Mouse (Mus musculus): Measurements from ENCODE around the gene Nrd1. TPM values are rescaled to one million over a fixed set of nuclear protein-coding genes. Genes with fewer than 3 reads are reported as not detected.

The Nrd1 gene
- polyA plus RNA-seq, 1 experiment = 150 TPM

DNA sequence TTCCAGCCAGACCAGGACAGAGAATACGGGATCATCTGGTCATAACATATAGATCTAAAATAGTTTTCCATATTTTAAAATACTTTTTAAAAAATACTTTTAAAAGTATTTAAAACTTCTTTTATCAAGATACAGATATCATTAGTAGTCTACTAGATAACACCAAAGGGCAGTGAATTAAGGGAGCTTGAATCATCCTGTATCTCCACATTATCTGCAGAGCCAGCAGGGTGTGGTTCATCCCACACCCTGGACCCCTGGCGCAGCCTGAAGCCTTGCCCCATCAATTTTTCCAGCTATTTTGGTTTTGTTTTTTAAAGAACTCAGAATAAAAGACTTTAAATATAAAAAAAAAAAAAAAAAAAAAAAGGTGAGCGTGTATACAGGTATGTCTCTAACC is 98.4 kb downstream of the Nrd1 start:
- H3K27me3 ChIP-seq (ENCODE audit: control insufficient read depth, insufficient read depth, low read length) = no peaks in the 10 kb centered on the region
- DNase-seq = no peak
- TF ChIP-seq POLR2A (IDR thresholded peaks at IDR 0.05; ENCODE audit: borderline replicate concordance, insufficient read depth, low read length) (no peak), CTCF (IDR thresholded peaks at IDR 0.05; ENCODE audit: borderline replicate concordance, insufficient read depth, low read depth, low read length) (no peak)
- H3K4me3 ChIP-seq (replicated peaks; ENCODE audit: insufficient read depth, low read depth, low read length) = no peak overlapping the region
- H3K27ac ChIP-seq (ENCODE audit: insufficient read depth, low read length) = no peak overlapping the region
- H3K4me1 ChIP-seq (ENCODE audit: control insufficient read depth, insufficient read depth, low read length) = no peaks in the 10 kb centered on the region
- 95% methylated on average over 3 of the region's 3 CpGs for WGBS

DNA sequence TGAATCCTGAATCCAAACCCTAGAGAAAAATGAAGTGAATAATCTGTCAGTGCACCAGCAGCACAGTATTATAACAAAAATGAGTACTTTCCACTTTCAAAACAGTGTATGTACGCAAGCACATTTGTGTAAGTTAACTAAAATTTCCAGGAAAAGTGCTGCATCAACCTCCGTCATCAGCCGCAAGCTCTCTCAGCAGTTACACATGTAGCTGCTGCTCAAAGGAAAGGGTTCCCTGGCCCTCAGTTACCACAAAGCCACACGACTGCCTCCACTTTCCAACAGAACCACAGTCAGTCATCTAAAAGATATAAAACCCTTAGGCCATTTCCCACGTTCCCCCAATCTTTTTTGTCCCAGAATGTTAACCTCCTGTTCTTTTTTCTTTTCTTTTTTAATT is 102.1 kb downstream of the Nrd1 start:
- H3K4me1 ChIP-seq (ENCODE audit: control insufficient read depth, insufficient read depth, low read length) = no peaks in the 10 kb centered on the region; the same call in 1 of the 2 replicates
- no peak overlapping the region for H3K27ac ChIP-seq (ENCODE audit: insufficient read depth, low read length)
- 94% methylated on average over 5 of the region's 5 CpGs for WGBS
- DNase-seq = no peak
- no peaks in the 10 kb centered on the region for H3K27me3 ChIP-seq (ENCODE audit: control insufficient read depth, insufficient read depth, low read length)
- no peak for TF ChIP-seq POLR2A (IDR thresholded peaks at IDR 0.05; ENCODE audit: borderline replicate concordance, insufficient read depth, low read length)
- TF ChIP-seq CTCF (IDR thresholded peaks at IDR 0.05; ENCODE audit: borderline replicate concordance, insufficient read depth, low read depth, low read length) = no peak
- no peak overlapping the region for H3K4me3 ChIP-seq (replicated peaks; ENCODE audit: insufficient read depth, low read depth, low read length)

DNA sequence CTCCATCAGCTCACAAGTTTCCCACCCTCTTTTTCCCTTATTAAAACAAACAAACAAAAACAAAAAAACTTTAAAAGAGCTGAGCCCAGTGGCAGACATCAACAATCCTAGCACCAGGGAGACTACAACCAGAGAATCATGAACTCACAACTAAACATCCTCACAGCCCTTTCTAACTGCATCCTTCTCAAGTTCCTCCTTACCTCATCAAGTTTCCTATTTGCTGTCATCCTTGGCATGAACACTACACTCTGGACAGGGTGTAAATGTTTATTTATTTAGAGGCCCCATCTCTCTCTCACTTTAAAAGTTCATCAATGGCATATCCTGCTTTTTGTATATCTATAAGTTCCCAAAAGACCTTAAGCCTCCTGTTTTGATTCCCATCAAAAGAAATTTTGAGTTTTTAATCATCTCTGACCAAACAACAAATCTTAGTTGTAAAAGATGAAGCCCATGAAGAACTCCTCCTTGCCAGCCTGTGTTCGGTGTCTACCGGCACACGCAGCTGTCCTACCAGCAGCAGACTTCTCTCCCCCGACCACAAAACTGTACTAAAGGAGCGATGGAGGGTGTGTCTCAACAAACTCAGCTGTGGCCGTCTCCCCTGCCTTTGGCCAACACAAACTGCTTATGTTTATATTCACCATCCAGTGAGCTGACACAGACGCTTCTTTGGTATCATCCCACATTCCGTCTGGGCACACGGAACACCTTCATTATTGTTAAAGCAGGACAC is 102.9 kb downstream of the Nrd1 start:
- TF ChIP-seq CTCF (IDR thresholded peaks at IDR 0.05; ENCODE audit: borderline replicate concordance, insufficient read depth, low read depth, low read length) (no peak), POLR2A (IDR thresholded peaks at IDR 0.05; ENCODE audit: borderline replicate concordance, insufficient read depth, low read length) (no peak)
- Histone ChIP-seq H3K27ac (ENCODE audit: insufficient read depth, low read length) (no peak overlapping the region), H3K4me3 (replicated peaks; ENCODE audit: insufficient read depth, low read depth, low read length) (no peak overlapping the region), H3K4me1 (ENCODE audit: control insufficient read depth, insufficient read depth, low read length) (no peaks in the 10 kb centered on the region; the same call in 1 of the 2 replicates), H3K27me3 (ENCODE audit: control insufficient read depth, insufficient read depth, low read length) (no peaks in the 10 kb centered on the region)
- 84% methylated on average over 9 of the region's 9 CpGs for WGBS
- DNase-seq = no peak

DNA sequence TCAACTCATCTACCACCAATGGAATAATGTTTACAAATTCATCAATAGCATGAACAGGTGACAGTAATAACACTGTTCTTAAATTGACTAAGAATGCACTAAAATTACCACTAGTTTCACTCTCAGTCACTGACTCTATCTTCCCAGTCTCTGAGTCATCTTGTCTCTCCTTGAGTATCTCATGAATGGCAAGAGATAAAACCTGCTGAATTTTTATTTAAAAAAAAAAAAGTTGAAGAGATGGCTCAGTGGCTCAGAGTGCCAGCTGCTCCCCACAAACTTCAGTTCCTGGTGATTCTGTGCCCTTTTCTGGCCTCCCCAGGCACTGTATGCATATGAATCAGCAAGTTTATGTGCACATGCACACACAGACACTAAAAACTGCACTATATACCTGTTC is 104.8 kb downstream of the Nrd1 start:
- no peak overlapping the region for H3K4me3 ChIP-seq (replicated peaks; ENCODE audit: insufficient read depth, low read depth, low read length)
- no peak for DNase-seq
- TF ChIP-seq CTCF (IDR thresholded peaks at IDR 0.05; ENCODE audit: borderline replicate concordance, insufficient read depth, low read depth, low read length) (no peak), POLR2A (IDR thresholded peaks at IDR 0.05; ENCODE audit: borderline replicate concordance, insufficient read depth, low read length) (no peak)
- no peaks in the 10 kb centered on the region for H3K27me3 ChIP-seq (ENCODE audit: control insufficient read depth, insufficient read depth, low read length)
- H3K4me1 ChIP-seq (ENCODE audit: control insufficient read depth, insufficient read depth, low read length) = no peaks in the 10 kb centered on the region; the same call in 1 of the 2 replicates
- H3K27ac ChIP-seq (ENCODE audit: insufficient read depth, low read length) = no peak overlapping the region

DNA sequence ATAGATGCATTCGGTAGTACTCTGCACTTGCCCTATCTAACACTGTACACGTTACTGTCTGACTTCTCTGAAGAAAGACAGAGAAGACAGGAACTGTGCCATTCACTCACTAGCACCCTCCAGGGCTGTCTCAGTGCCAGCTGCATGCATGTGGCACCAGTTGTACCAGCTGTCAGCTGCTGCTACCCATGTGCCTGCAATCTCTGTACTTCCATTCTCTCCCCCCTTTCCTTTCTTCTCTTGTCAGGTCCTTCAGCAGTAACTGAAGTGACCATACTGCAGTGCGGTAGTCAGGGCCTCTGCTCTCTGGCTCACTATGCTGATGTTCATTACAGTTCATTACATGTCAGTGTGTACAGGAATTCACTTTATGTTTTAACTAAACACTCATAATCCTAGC is 105.6 kb downstream of the Nrd1 start:
- no peaks in the 10 kb centered on the region; the same call in 1 of the 2 replicates for H3K4me1 ChIP-seq (ENCODE audit: control insufficient read depth, insufficient read depth, low read length)
- no peak overlapping the region; the same call in 1 of the 2 replicates for H3K27ac ChIP-seq (ENCODE audit: insufficient read depth, low read length)
- H3K27me3 ChIP-seq (ENCODE audit: control insufficient read depth, insufficient read depth, low read length) = no peaks in the 10 kb centered on the region
- whole genome bisulfite sequencing = 31% methylated on average over 3 of the region's 3 CpGs
- H3K4me3 ChIP-seq (replicated peaks; ENCODE audit: insufficient read depth, low read depth, low read length) = no peak overlapping the region
- TF ChIP-seq POLR2A (IDR thresholded peaks at IDR 0.05; ENCODE audit: borderline replicate concordance, insufficient read depth, low read length) (no peak), CTCF (IDR thresholded peaks at IDR 0.05; ENCODE audit: borderline replicate concordance, insufficient read depth, low read depth, low read length) (no peak)
- DNase-seq = no peak

DNA sequence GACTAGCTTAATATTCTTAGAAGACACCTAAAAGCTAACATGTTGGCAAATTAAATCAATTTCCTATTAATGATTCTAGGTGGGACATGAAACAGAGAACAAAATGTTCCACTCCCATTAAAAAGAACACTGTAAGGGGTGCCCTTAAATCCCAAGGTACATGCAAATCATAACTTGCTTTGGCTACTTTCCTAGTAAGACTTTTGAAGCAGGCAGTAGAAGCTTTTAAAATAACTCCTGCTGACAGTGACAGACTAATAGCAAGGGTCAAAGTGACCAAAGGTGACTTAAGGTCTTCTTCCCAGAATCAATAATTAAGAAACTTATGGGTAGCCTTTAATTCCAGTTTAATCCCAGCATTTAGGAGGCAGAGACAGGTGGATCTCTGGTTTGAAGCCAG is 106.1 kb downstream of the Nrd1 start:
- H3K27ac ChIP-seq (ENCODE audit: insufficient read depth, low read length) = no peak overlapping the region
- no peak for TF ChIP-seq POLR2A (IDR thresholded peaks at IDR 0.05; ENCODE audit: borderline replicate concordance, insufficient read depth, low read length)
- TF ChIP-seq CTCF (IDR thresholded peaks at IDR 0.05; ENCODE audit: borderline replicate concordance, insufficient read depth, low read depth, low read length) = no peak
- no peaks in the 10 kb centered on the region; the same call in 1 of the 2 replicates for H3K4me1 ChIP-seq (ENCODE audit: control insufficient read depth, insufficient read depth, low read length)
- no peaks in the 10 kb centered on the region for H3K27me3 ChIP-seq (ENCODE audit: control insufficient read depth, insufficient read depth, low read length)
- DNase-seq = no peak
- H3K4me3 ChIP-seq (replicated peaks; ENCODE audit: insufficient read depth, low read depth, low read length) = no peak overlapping the region

DNA sequence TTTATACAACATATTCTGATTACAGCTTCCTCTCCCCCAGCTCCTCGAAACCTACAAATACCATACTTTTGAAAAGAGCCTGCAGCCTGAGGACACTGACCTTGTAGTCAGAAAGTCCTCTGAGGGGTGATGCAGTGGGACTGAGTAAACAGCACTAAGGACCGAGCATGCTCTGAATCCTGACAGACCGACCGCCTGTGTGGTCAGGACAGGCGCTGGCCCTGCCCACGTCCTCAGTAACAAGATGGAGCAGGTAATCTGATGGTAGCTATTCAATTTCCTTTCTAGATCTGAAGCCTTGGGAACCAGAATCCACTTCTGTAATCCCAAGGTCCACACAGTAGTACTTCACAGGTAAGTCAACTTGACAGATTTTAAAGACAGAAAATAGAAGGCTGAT is 108.6 kb downstream of the Nrd1 start:
- no peak for TF ChIP-seq CTCF (IDR thresholded peaks at IDR 0.05; ENCODE audit: borderline replicate concordance, insufficient read depth, low read depth, low read length)
- no peak for TF ChIP-seq POLR2A (IDR thresholded peaks at IDR 0.05; ENCODE audit: borderline replicate concordance, insufficient read depth, low read length)
- Histone ChIP-seq H3K27me3 (ENCODE audit: control insufficient read depth, insufficient read depth, low read length) (no peaks in the 10 kb centered on the region), H3K4me1 (ENCODE audit: control insufficient read depth, insufficient read depth, low read length) (no peaks in the 10 kb centered on the region; the same call in 1 of the 2 replicates), H3K4me3 (replicated peaks; ENCODE audit: insufficient read depth, low read depth, low read length) (no peak overlapping the region), H3K27ac (ENCODE audit: insufficient read depth, low read length) (no peak overlapping the region)
- no peak for DNase-seq
- WGBS = 92% methylated on average over 6 of the region's 6 CpGs

DNA sequence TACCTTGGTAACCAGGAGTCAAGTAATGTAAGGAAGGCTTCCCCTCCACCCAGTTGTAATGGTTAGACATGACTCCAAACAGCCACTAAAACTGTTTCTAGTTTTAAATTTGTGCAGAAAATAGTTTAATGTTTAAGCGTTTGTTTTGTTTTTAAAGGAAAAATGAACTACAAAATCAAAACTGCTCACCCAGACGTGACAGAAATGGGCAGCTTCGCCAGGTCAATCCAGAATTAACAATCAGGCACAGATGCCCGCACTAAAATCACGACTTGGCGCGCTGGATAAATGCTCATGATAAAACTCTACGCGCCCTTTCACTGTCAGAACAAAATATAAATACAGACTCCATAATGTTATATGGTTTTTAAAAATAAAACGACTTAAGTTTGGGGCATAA is 109.2 kb downstream of the Nrd1 start:
- WGBS = 83% methylated on average over 10 of the region's 10 CpGs
- TF ChIP-seq CTCF (IDR thresholded peaks at IDR 0.05; ENCODE audit: borderline replicate concordance, insufficient read depth, low read depth, low read length) (no peak), POLR2A (IDR thresholded peaks at IDR 0.05; ENCODE audit: borderline replicate concordance, insufficient read depth, low read length) (no peak)
- no peak overlapping the region for H3K4me3 ChIP-seq (replicated peaks; ENCODE audit: insufficient read depth, low read depth, low read length)
- no peak for DNase-seq
- H3K27me3 ChIP-seq (ENCODE audit: control insufficient read depth, insufficient read depth, low read length) = no peaks in the 10 kb centered on the region
- no peak overlapping the region for H3K27ac ChIP-seq (ENCODE audit: insufficient read depth, low read length)
- H3K4me1 ChIP-seq (ENCODE audit: control insufficient read depth, insufficient read depth, low read length) = no peaks in the 10 kb centered on the region; the same call in 1 of the 2 replicates
